8 mouse cellular contexts compared by ENCODE assay signal in genomic region chr4:151934215-151934572, GRCm38 (mm10). TPM values are rescaled to one million over a fixed set of nuclear protein-coding genes. Genes with fewer than 3 reads are reported as not detected.
A peak's percentile ranks its signal among the peaks of the same experiment; 100 is the strongest.
DNase-seq lines count a peak whose midpoint lies in the region; ATAC-seq and TF ChIP-seq lines count a peak whose summit lies in the region.

No protein-coding gene starts in this region.

- no peak for ATAC-seq in heart, embryonic 12.5 days (ENCODE audit: insufficient number of reproducible peaks, low FRiP score)
- no peak for ATAC-seq in G1E (ENCODE audit: extremely low read depth, insufficient number of reproducible peaks, low FRiP score, poor library complexity, severe bottlenecking)
- peak; percentile 33; the same call in 1 of the 2 replicates for ATAC-seq in neural tube, embryonic 13.5 days (ENCODE audit: low read depth)

- 2% methylated on average over 23 of the region's 23 CpGs for WGBS in heart, embryonic 12.5 days
- 1% methylated on average over 23 of the region's 23 CpGs for WGBS in neural tube, embryonic 13.5 days

- H3K4me1 ChIP-seq in heart, embryonic 12.5 days (replicated peaks), result peaks cover 27% of the 10 kb centered on the region
- H3K4me1 ChIP-seq in G1E (ENCODE audit: insufficient read depth, low read depth, low read length), result peaks cover 52% of the 10 kb centered on the region
- peaks cover 56% of the 10 kb centered on the region for H3K4me1 ChIP-seq in erythroblast, embryonic 14.5 days (ENCODE audit: control insufficient read depth)
- peaks cover 21% of the 10 kb centered on the region for H3K4me1 ChIP-seq in neural tube, embryonic 13.5 days (replicated peaks)

- peak overlapping the region; percentile 99 for H3K9ac ChIP-seq in heart, embryonic 12.5 days
- H3K9ac ChIP-seq in neural tube, embryonic 13.5 days, result peak overlapping the region; percentile 95

- H3K36me3 ChIP-seq in heart, embryonic 12.5 days, result no peaks in the 10 kb centered on the region
- H3K36me3 ChIP-seq in G1E (replicated peaks), result peaks cover 37% of the 10 kb centered on the region
- peaks cover 42% of the 10 kb centered on the region for H3K36me3 ChIP-seq in erythroblast, embryonic 14.5 days (ENCODE audit: control insufficient read depth)
- H3K36me3 ChIP-seq in neural tube, embryonic 13.5 days, result no peaks in the 10 kb centered on the region

- H3K27me3 ChIP-seq in heart, embryonic 12.5 days (replicated peaks), result no peaks in the 10 kb centered on the region
- peaks cover 1% of the 10 kb centered on the region; the same call in 1 of the 2 replicates for H3K27me3 ChIP-seq in G1E (ENCODE audit: insufficient read depth, low read length)
- 0 out of 2 replicates have a peak, but pooled peaks cover under 1% of the 10 kb centered on the region for H3K27me3 ChIP-seq in erythroblast, embryonic 14.5 days (ENCODE audit: control insufficient read depth)
- H3K27me3 ChIP-seq in neural tube, embryonic 13.5 days, result no peaks in the 10 kb centered on the region

- TF ChIP-seq CTCF in G1E (IDR thresholded peaks at IDR 0.05; ENCODE audit: low read depth, low read length), result no peak

- H3K4me3 ChIP-seq in heart, embryonic 12.5 days, result peak overlapping the region; percentile 98
- H3K4me3 ChIP-seq in G1E (ENCODE audit: low read depth, low read length), result peak overlapping the region; percentile 100
- peak overlapping the region; percentile 81 for H3K4me3 ChIP-seq in erythroblast, embryonic 14.5 days (replicated peaks)
- peak overlapping the region; percentile 100 for H3K4me3 ChIP-seq in neural tube, embryonic 13.5 days

- peak overlapping the region; percentile 99 for H3K4me2 ChIP-seq in heart, embryonic 12.5 days
- peak overlapping the region; percentile 99 for H3K4me2 ChIP-seq in neural tube, embryonic 13.5 days

- H3K9me3 ChIP-seq in heart, embryonic 12.5 days (replicated peaks), result no peaks in the 10 kb centered on the region
- no peaks in the 10 kb centered on the region for H3K9me3 ChIP-seq in G1E (replicated peaks)
- no peaks in the 10 kb centered on the region for H3K9me3 ChIP-seq in erythroblast, embryonic 14.5 days (ENCODE audit: control insufficient read depth, low read length)
- no peaks in the 10 kb centered on the region for H3K9me3 ChIP-seq in neural tube, embryonic 13.5 days

- intact Hi-C loops in heart, postnatal 10 days (cut with DNase I), result no loop called here

- H3K27ac ChIP-seq in heart, embryonic 12.5 days (ENCODE audit: poor library complexity, severe bottlenecking), result no peak overlapping the region
- H3K27ac ChIP-seq in neural tube, embryonic 13.5 days (replicated peaks), result 0 out of 2 replicates have a peak overlapping the region, but pooled peaks have one; percentile 70

- DNase-seq in heart, postnatal 10 days, result no peak
- DNase-seq in G1E (ENCODE audit: low spot score), result no peak
- DNase-seq in kidney, postnatal 4 days, result peak; percentile 10
- DNase-seq in thymus, adult 18-20 months, result no peak
- DNase-seq in right cerebral cortex, adult 2 months (ENCODE audit: low spot score in 2 of 2), result no peak

RNA-seq across cellular contexts. Expression of gene Dnajc11, which starts 0.7 kb away (rescaled TPM):
- 61.1 and 63.8 TPM in 2 replicates for polyA plus RNA-seq in heart, embryonic 12.5 days (2016; fragmentation: Nextera tagmentation; extraction: Ambion mirVana)
- total RNA-seq in heart, postnatal 10 days (2021), result 100 to 1,000 TPM in 1 of 2 experiments, 10 to 100 TPM in 1; 98.5 to 107 TPM
- total RNA-seq in G1E (2014; fragmentation: Nextera tagmentation) (40.5 and 51.1 TPM in 2 replicates), G1E (2017) (69.6 and 97.1 TPM in 2 replicates)
- polyA plus RNA-seq in G1E (2012), result 43.7 and 67.2 TPM in 2 replicates
- polyA plus RNA-seq in erythroblast, embryonic 14.5 days (2012), result 7.6 and 11.2 TPM in 2 replicates
- 66.7 and 79.6 TPM in 2 replicates for polyA plus RNA-seq in neural tube, embryonic 13.5 days (2015; fragmentation: Nextera tagmentation; extraction: Ambion mirVana)

RNA-seq across cellular contexts. Expression of gene Thap3, which starts 54.6 kb away (rescaled TPM):
- 25.2 and 26.6 TPM in 2 replicates for polyA plus RNA-seq in heart, embryonic 12.5 days (2016; fragmentation: Nextera tagmentation; extraction: Ambion mirVana)
- total RNA-seq in heart, postnatal 10 days (2021), result 10 to 100 TPM; 10.3 to 12.5 TPM
- total RNA-seq in G1E (2014; fragmentation: Nextera tagmentation) (2.0 and 3.0 TPM in 2 replicates), G1E (2017) (0.82 and 1.6 TPM in 2 replicates)
- 4.2 and 5.5 TPM in 2 replicates for polyA plus RNA-seq in G1E (2012)
- 1.8 and 2.4 TPM in 2 replicates for polyA plus RNA-seq in erythroblast, embryonic 14.5 days (2012)
- polyA plus RNA-seq in neural tube, embryonic 13.5 days (2015; fragmentation: Nextera tagmentation; extraction: Ambion mirVana), result 33.6 and 33.8 TPM in 2 replicates

Comparison
In these comparisons a context has a peak if more than half of its experiments do, and no peak if none do; other contexts are left out.
1. DNase-seq: peak in kidney, postnatal 4 days (2 of 2); none in heart, postnatal 10 days (0 of 2), G1E (single experiment), thymus, adult 18-20 months (0 of 2) and right cerebral cortex, adult 2 months (0 of 2).
2. Peak in every context shown above with its lines, with median percentiles within 50 percentile points of each other: H3K4me3 ChIP-seq.